Mouse (Mus musculus) hindbrain, embryonic 13.5 days (tissue): ENCODE data around the gene Kcp. TPM values are rescaled to one million over a fixed set of nuclear protein-coding genes. Genes with fewer than 3 reads are reported as not detected.

Experiments
- ATAC-seq: fragments of 200-750 bp; cut with Nextera tagmentation; 2 replicates; pipeline ENCODE4 v1.8.0; 2017; ENCODE audit warnings: moderate TSS enrichment; ENCODE audit not compliant: low FRiP score
- H3K27ac ChIP-seq: fragments of 300-500 bp; sonication (generic); 2 replicates; pipeline ENCODE4 v1.5.1; 2015; ENCODE audit warnings: inconsistent platforms, mild to moderate bottlenecking, moderate library complexity
- H3K27me3 ChIP-seq: fragments of 300-500 bp; sonication (generic); 2 replicates; pipeline ENCODE4 v1.6.1; 2015; ENCODE audit warnings: mild to moderate bottlenecking, inconsistent platforms
- H3K36me3 ChIP-seq: fragments of 300-500 bp; sonication (generic); 2 replicates; pipeline ENCODE4 v1.6.1; 2015; ENCODE audit warnings: mild to moderate bottlenecking, inconsistent platforms
- H3K4me1 ChIP-seq: fragments of 300-500 bp; sonication (generic); replicated peaks from 2 replicates; pipeline ENCODE4 v1.6.1; 2015; ENCODE audit warnings: inconsistent platforms
- H3K4me2 ChIP-seq: fragments of 300-500 bp; sonication (generic); 2 replicates; pipeline ENCODE4 v1.6.1; 2015; ENCODE audit warnings: inconsistent platforms, mild to moderate bottlenecking, moderate library complexity
- H3K4me3 ChIP-seq: fragments of 300-500 bp; sonication (generic); 2 replicates; pipeline ENCODE4 v1.5.1; 2015; ENCODE audit warnings: mild to moderate bottlenecking, inconsistent platforms
- H3K9ac ChIP-seq: fragments of 300-500 bp; sonication (generic); 2 replicates; pipeline ENCODE4 v1.6.1; 2015; ENCODE audit warnings: mild to moderate bottlenecking, inconsistent platforms
- H3K9me3 ChIP-seq: fragments of 300-500 bp; sonication (generic); 2 replicates; pipeline ENCODE4 v1.6.1; 2016; ENCODE audit warnings: inconsistent platforms
- WGBS: fragments of 180-500 bp; shearing (Covaris S2); methylation state at CpG from one replicate; pipeline ENCODE4 v1.1.7; 2015; 5-methylcytosine and 5-hydroxymethylcytosine counted together
- polyA plus RNA-seq: library from polyadenylated mRNA; unstranded; fragments of >200 nt; fragmentation: Nextera tagmentation; extraction: Ambion mirVana; gene quantifications from 2 replicates; pipeline ENCODE4 v1.2.1, GENCODE M21; 2015

Gene Kcp
- polyA plus RNA-seq, 1 experiment from 2014 or later = 20.1 TPM

GRCm38 (mm10) chr6:29509086-29509485 lies 1.3 kb upstream of the Kcp start:
- H3K27me3 ChIP-seq = peaks cover 67% of the 10 kb centered on the region
- H3K9ac ChIP-seq = no peak overlapping the region
- H3K4me2 ChIP-seq = no peak overlapping the region
- no peaks in the 10 kb centered on the region for H3K9me3 ChIP-seq
- no peak for ATAC-seq
- no peak overlapping the region for H3K4me3 ChIP-seq
- 60% methylated on average over 2 of the region's 2 CpGs for WGBS
- peaks cover 31% of the 10 kb centered on the region for H3K4me1 ChIP-seq
- H3K36me3 ChIP-seq = no peaks in the 10 kb centered on the region
- 0 out of 2 replicates have a peak overlapping the region, but pooled peaks have one; percentile 9 for H3K27ac ChIP-seq

DNA sequence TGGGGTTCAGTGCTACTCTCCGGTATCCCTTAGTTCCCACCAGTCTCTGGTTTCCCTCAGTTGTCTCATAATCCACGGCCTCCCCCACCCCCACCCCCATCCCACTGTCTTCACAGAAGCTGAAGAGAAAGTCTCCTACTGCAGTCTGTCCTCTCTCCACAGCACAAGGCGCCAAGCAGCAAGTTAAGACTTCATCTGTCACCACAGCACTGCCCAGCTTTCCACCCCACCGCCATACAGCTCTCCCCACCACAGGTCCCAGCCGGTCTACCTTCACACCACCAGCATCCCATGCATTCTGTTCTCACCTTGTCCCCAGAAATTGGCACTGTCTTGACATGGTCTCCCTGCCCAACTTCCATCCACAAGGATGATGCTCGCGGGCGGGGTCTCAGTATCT lies 918 bp downstream of the Kcp start:
- peaks cover 22% of the 10 kb centered on the region for H3K4me1 ChIP-seq
- 0 out of 2 replicates have a peak, but pooled peaks have one; percentile 8 for ATAC-seq
- H3K9me3 ChIP-seq = no peaks in the 10 kb centered on the region
- H3K27me3 ChIP-seq = peaks cover 66% of the 10 kb centered on the region
- H3K4me3 ChIP-seq = peak overlapping the region; percentile 51
- 26% methylated on average over 8 of the region's 8 CpGs for WGBS
- no peaks in the 10 kb centered on the region for H3K36me3 ChIP-seq
- peak overlapping the region; percentile 67 for H3K4me2 ChIP-seq
- no peak overlapping the region for H3K27ac ChIP-seq
- peak overlapping the region; percentile 73 for H3K9ac ChIP-seq

DNA sequence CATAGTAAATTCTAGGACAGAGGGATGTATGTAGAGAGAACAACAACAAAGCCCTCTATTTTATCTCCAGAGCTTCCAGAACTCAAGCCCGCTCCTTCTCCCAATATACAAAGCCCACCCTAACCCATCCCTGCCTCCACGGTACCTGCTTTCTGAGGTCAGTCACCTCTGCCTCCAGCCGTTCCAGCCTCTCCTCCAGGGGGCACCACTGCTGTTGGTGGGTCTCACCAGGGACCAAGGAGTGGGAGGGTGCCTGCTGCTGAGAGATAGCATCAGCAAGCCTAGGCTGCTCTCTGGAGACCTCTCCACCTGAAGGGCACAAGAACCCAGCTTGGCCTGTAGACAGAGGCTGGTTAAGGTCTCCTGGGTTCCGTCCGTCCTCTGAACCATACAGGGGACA lies 2.3 kb downstream of the Kcp start:
- WGBS = 88% methylated on average over 5 of the region's 5 CpGs
- ATAC-seq = no peak
- Histone ChIP-seq H3K36me3 (no peaks in the 10 kb centered on the region), H3K9ac (no peak overlapping the region), H3K9me3 (no peaks in the 10 kb centered on the region), H3K27ac (no peak overlapping the region), H3K4me2 (no peak overlapping the region), H3K4me3 (no peak overlapping the region), H3K27me3 (peaks cover 61% of the 10 kb centered on the region), H3K4me1 (peaks cover 22% of the 10 kb centered on the region)

DNA sequence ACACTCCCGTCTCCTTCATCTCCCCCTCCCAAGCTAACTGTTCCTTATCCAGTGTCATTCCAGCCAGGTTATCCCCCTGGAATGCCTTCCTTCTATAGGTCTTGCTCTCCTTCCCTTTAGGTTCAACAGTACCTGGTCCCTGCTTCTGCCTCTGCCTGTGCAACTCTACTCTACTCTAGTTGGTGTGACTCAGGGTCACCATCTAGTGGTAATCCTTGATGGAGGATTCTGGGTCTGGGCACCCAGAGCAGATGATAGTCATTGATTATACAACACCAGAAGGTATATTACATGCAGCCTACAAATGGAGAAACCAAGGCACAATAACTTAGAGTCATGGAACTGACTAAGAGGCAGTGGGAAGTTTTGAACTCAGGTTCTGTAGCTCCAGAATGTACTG lies 6.2 kb downstream of the Kcp start:
- H3K4me3 ChIP-seq = no peak overlapping the region
- WGBS = 90% methylated on average over 1 of the region's 1 CpGs
- ATAC-seq = no peak
- H3K36me3 ChIP-seq = 0 out of 2 replicates have a peak, but pooled peaks cover 5% of the 10 kb centered on the region
- no peak overlapping the region for H3K4me2 ChIP-seq
- H3K27ac ChIP-seq = no peak overlapping the region
- H3K4me1 ChIP-seq = peaks cover 13% of the 10 kb centered on the region; the same call in 1 of the 2 replicates
- no peak overlapping the region for H3K9ac ChIP-seq
- H3K27me3 ChIP-seq = peaks cover 47% of the 10 kb centered on the region
- H3K9me3 ChIP-seq = no peaks in the 10 kb centered on the region

DNA sequence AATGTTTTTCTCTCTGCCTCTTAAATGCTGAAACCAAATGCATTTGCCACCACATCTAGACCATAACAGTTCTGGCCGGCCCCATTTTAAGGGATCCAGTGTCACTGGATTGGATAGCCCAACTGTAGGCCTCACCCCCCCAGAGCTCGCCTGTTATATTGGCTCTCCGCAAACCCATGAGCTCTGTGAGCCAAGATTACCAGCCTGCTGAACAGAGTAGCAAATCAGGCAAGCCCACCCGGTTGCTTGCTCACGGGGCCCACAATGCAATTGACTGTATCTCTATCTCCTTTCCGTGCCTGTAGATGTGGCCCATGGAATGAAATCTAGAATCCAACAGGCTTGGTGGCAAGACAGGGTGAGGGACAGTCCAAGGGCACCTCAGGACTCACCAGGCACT lies 6.9 kb downstream of the Kcp start:
- Histone ChIP-seq H3K27me3 (peaks cover 47% of the 10 kb centered on the region), H3K9ac (no peak overlapping the region), H3K9me3 (no peaks in the 10 kb centered on the region), H3K4me3 (no peak overlapping the region), H3K27ac (no peak overlapping the region), H3K36me3 (0 out of 2 replicates have a peak, but pooled peaks cover 5% of the 10 kb centered on the region), H3K4me2 (no peak overlapping the region), H3K4me1 (peaks cover 6% of the 10 kb centered on the region; the same call in 1 of the 2 replicates)
- WGBS = 92% methylated on average over 6 of the region's 6 CpGs
- ATAC-seq = no peak

DNA sequence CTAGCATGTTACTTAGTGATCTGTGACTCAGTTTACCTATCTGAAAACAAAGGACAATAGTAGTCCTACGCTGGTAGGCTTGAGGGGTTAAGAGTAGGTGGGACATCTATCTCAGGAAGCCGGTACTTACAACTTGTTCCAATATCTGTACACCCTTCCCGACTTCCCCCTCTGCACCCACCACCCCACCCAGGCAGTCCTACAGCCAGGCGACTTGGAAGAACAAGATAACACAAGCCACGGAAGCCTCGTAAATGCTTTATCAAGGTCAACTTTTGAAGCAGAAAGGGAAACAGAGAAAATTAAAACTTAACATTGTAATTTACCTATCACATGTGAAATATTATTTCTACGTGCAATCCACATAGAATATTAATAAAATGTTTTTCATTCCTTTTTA lies 7.6 kb downstream of the Kcp start:
- 93% methylated on average over 7 of the region's 7 CpGs for WGBS
- ATAC-seq = no peak
- Histone ChIP-seq H3K9me3 (no peaks in the 10 kb centered on the region), H3K4me1 (peaks cover 6% of the 10 kb centered on the region; the same call in 1 of the 2 replicates), H3K4me3 (no peak overlapping the region), H3K27me3 (peaks cover 48% of the 10 kb centered on the region), H3K4me2 (no peak overlapping the region), H3K9ac (no peak overlapping the region), H3K27ac (no peak overlapping the region), H3K36me3 (0 out of 2 replicates have a peak, but pooled peaks cover 5% of the 10 kb centered on the region)

GRCm38 (mm10) chr6:29497791-29498190 lies 10.0 kb downstream of the Kcp start:
- 46% methylated on average over 2 of the region's 2 CpGs for WGBS
- no peak for ATAC-seq

GRCm38 (mm10) chr6:29496270-29496669 lies 11.5 kb downstream of the Kcp start:
- Histone ChIP-seq H3K9ac (no peak overlapping the region; the same call in 1 of the 2 replicates), H3K27me3 (peaks cover 69% of the 10 kb centered on the region), H3K4me3 (peak overlapping the region; percentile 4; the same call in 1 of the 2 replicates), H3K27ac (no peak overlapping the region), H3K36me3 (0 out of 2 replicates have a peak, but pooled peaks cover 5% of the 10 kb centered on the region), H3K4me1 (peaks cover 6% of the 10 kb centered on the region; the same call in 1 of the 2 replicates), H3K4me2 (no peak overlapping the region), H3K9me3 (no peaks in the 10 kb centered on the region)
- 15% methylated on average over 25 of the region's 25 CpGs for WGBS
- ATAC-seq = no peak

More at GRCm38 (mm10) chr6:29497791-29498190, 10.0 kb downstream of the Kcp start:
- peaks cover 6% of the 10 kb centered on the region; the same call in 1 of the 2 replicates for H3K4me1 ChIP-seq
- H3K4me2 ChIP-seq = no peak overlapping the region
- no peak overlapping the region for H3K9ac ChIP-seq
- no peaks in the 10 kb centered on the region for H3K9me3 ChIP-seq
- H3K27ac ChIP-seq = no peak overlapping the region
- 0 out of 2 replicates have a peak, but pooled peaks cover 5% of the 10 kb centered on the region for H3K36me3 ChIP-seq
- H3K4me3 ChIP-seq = no peak overlapping the region
- H3K27me3 ChIP-seq = peaks cover 62% of the 10 kb centered on the region

GRCm38 (mm10) chr6:29494101-29494500 lies 13.7 kb downstream of the Kcp start:
- H3K4me2 ChIP-seq = no peak overlapping the region
- no peak overlapping the region for H3K4me3 ChIP-seq
- no peak overlapping the region for H3K9ac ChIP-seq
- 86% methylated on average over 4 of the region's 4 CpGs for WGBS
- H3K27me3 ChIP-seq = peaks cover 81% of the 10 kb centered on the region
- H3K9me3 ChIP-seq = no peaks in the 10 kb centered on the region
- H3K4me1 ChIP-seq = peaks cover 6% of the 10 kb centered on the region; the same call in 1 of the 2 replicates
- 0 out of 2 replicates have a peak, but pooled peaks cover 5% of the 10 kb centered on the region for H3K36me3 ChIP-seq
- no peak for ATAC-seq
- no peak overlapping the region for H3K27ac ChIP-seq

DNA sequence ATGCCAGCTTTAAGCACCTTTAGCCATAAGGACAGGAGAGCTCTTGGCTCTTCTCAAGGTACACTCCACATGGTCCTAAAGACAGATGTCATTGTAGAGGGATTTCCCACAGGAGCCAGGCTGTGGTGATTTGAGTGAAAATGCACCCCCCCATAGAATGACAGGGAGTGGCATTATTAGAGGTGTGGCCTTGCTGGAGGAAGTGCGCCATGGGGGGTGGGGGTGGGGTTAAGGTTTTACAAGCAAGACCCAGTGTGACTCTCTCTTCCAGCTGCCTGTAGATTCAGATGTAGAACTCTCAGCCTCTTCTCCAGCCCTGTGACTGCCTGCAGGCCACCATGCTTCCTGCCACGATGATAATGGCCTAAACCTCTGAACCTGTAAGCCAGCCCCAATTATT lies 21.8 kb downstream of the Kcp start:
- Histone ChIP-seq H3K4me3 (no peak overlapping the region), H3K36me3 (no peaks in the 10 kb centered on the region), H3K27ac (no peak overlapping the region), H3K4me1 (peaks cover 9% of the 10 kb centered on the region), H3K9ac (no peak overlapping the region), H3K4me2 (no peak overlapping the region), H3K9me3 (no peaks in the 10 kb centered on the region), H3K27me3 (peaks cover 53% of the 10 kb centered on the region)
- ATAC-seq = no peak
- WGBS = 32% methylated on average over 2 of the region's 2 CpGs

- WGBS = 4% methylated on average over 26 of the region's 26 CpGs
- peaks cover 9% of the 10 kb centered on the region for H3K4me1 ChIP-seq
These were observed 22.8 kb downstream of the Kcp start for GRCm38 (mm10) chr6:29484716-29485559.

DNA sequence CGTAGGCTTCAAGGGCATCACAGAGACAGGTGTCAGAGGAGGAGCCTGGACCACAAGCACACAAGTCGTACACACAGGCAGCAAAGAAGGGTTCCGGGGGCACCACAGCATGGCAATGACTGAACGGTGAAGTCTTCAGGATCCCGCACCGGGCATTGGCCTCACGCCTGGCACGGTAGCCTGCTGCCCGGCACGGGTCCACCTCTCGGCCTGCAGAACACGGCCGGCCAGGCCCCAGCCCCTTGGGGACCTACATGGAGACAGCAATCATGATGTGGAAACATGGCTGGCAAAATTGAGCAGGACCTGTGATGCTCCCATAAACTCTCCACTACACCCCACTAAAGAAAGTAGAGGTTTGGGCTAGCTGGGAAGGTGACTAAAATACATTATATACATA lies 25.1 kb downstream of the Kcp start:
- Histone ChIP-seq H3K9me3 (no peaks in the 10 kb centered on the region), H3K4me3 (no peak overlapping the region), H3K27ac (no peak overlapping the region), H3K27me3 (peaks cover 46% of the 10 kb centered on the region), H3K9ac (no peak overlapping the region), H3K4me2 (no peak overlapping the region), H3K36me3 (no peaks in the 10 kb centered on the region), H3K4me1 (peaks cover 9% of the 10 kb centered on the region)
- no peak for ATAC-seq
- WGBS = 93% methylated on average over 13 of the region's 13 CpGs

More at GRCm38 (mm10) chr6:29484716-29485559, 22.8 kb downstream of the Kcp start:
- no peaks in the 10 kb centered on the region for H3K36me3 ChIP-seq
- no peak overlapping the region for H3K27ac ChIP-seq
- peak overlapping the region; percentile 56 for H3K4me2 ChIP-seq
- ATAC-seq = peak; percentile 59
- peaks cover 43% of the 10 kb centered on the region for H3K27me3 ChIP-seq
- H3K9ac ChIP-seq = peak overlapping the region; percentile 43; the same call in 1 of the 2 replicates
- H3K4me3 ChIP-seq = peak overlapping the region; percentile 19
- H3K9me3 ChIP-seq = no peaks in the 10 kb centered on the region
